In genomic region chr6:119237427-119237989, GRCm38 (mm10) we compare ENCODE assay signal across 9 mouse cellular contexts. TPM values are rescaled to one million over a fixed set of nuclear protein-coding genes. Genes with fewer than 3 reads are reported as not detected.
DNase-seq lines count a peak whose midpoint lies in the region; ATAC-seq and TF ChIP-seq lines count a peak whose summit lies in the region.
"Had no signal": no experiment of that assay in that cellular context is flagged by ENCODE, and none has a peak within 500 bp of the region (broad histone marks: within the 10 kb centered on the region; RNA-seq: fewer than 3 reads in every experiment).

No protein-coding gene starts in this region.

- H3K27ac ChIP-seq in gastrocnemius, adult 2 months = no peak overlapping the region
- no peak overlapping the region for H3K27ac ChIP-seq in limb, embryonic 15.5 days

- H3K4me1 ChIP-seq in limb, embryonic 15.5 days = peaks cover 14% of the 10 kb centered on the region

- no peaks in the 10 kb centered on the region for H3K27me3 ChIP-seq in limb, embryonic 15.5 days

- WGBS in limb, embryonic 15.5 days = 45% methylated on average over 8 of the region's 8 CpGs

- H3K9me3 ChIP-seq in limb, embryonic 15.5 days = no peaks in the 10 kb centered on the region

- no peak for TF ChIP-seq CTCF in gastrocnemius, adult 2 months (IDR thresholded peaks at IDR 0.05)

- H3K9ac ChIP-seq in limb, embryonic 15.5 days = no peak overlapping the region

- no peaks in the 10 kb centered on the region for H3K36me3 ChIP-seq in limb, embryonic 15.5 days

- intact Hi-C loops in gastrocnemius, adult 2 months (cut with DNase I) = no loop called here

- no peak overlapping the region for H3K4me2 ChIP-seq in limb, embryonic 15.5 days

- no peak overlapping the region for H3K4me3 ChIP-seq in gastrocnemius, adult 2 months
- no peak overlapping the region for H3K4me3 ChIP-seq in limb, embryonic 15.5 days

- peak; percentile 47 for DNase-seq in gastrocnemius, adult 2 months
- no peak for DNase-seq in gastrocnemius, adult 18-20 months (ENCODE audit: low spot score)
- peak; percentile 51 for DNase-seq in ovary, postnatal 14 days (ENCODE audit: low spot score)
- DNase-seq in ovary, postnatal 10 days (ENCODE audit: low spot score) = no peak
- DNase-seq in frontal cortex, postnatal 25 days (ENCODE audit: low spot score in 2 of 2) = peak; percentile 54 to 61
- DNase-seq in natural killer cell, adult 2 months (ENCODE audit: low spot score in 2 of 2) = no peak

- peak; percentile 64; the same call in 1 of the 2 replicates for ATAC-seq in limb, embryonic 15.5 days (ENCODE audit: insufficient number of reproducible peaks, low FRiP score, low TSS enrichment, low read depth)
- ATAC-seq in monocyte, adult 5-6 weeks (replicated peaks; ENCODE audit: insufficient number of reproducible peaks, low FRiP score, low TSS enrichment, poor library complexity, severe bottlenecking) = no peak

RNA-seq across cellular contexts. Expression of gene Cacna2d4, which starts 1.2 kb away (rescaled TPM):
- 1 to 10 TPM in 1 of 2 experiments, under 1 TPM in 1; 0.33 to 2.7 TPM for total RNA-seq in gastrocnemius, adult 2 months (2021)
- under 1 TPM; 0.85 to 0.89 TPM for total RNA-seq in gastrocnemius, adult 18-20 months (2021)
- polyA plus RNA-seq in limb, embryonic 15.5 days (2015; fragmentation: Nextera tagmentation; extraction: Ambion mirVana) = 0.03 TPM in 1 of 2 replicates, not detected in the other
- total RNA-seq in monocyte, adult 5-6 weeks (2017) = 0.29 to 1.9 TPM (median 0.43 TPM) in 3 replicates
- total RNA-seq: heart, postnatal 36 days had no signal

RNA-seq across cellular contexts. Expression of gene Cacna1c, which starts 41.3 kb away (rescaled TPM):
- total RNA-seq in gastrocnemius, adult 2 months (2021) = 1 to 10 TPM; 1.7 to 1.9 TPM
- 1 to 10 TPM in 1 of 2 experiments, under 1 TPM in 1; 0.98 to 1.7 TPM for total RNA-seq in gastrocnemius, adult 18-20 months (2021)
- polyA plus RNA-seq in limb, embryonic 15.5 days (2015; fragmentation: Nextera tagmentation; extraction: Ambion mirVana) = 4.1 and 6.2 TPM in 2 replicates
- total RNA-seq in monocyte, adult 5-6 weeks (2017) = not detected in 3 replicates

Comparison
In these comparisons a context has a peak if more than half of its experiments do, and no peak if none do; other contexts are left out.
1. DNase-seq: peak in gastrocnemius, adult 2 months (single experiment), ovary, postnatal 14 days (single experiment) and frontal cortex, postnatal 25 days (2 of 2); none in gastrocnemius, adult 18-20 months (single experiment), ovary, postnatal 10 days (single experiment) and natural killer cell, adult 2 months (0 of 2).